Mouse (Mus musculus) ovary, postnatal 14 days (tissue): Measurements from ENCODE around the gene Mfsd11.
"Not testable (repeated sequence)": the region's sequence is repeated elsewhere in the genome, so short reads cannot be mapped to it uniquely, and the experiment has no call there.

Experiments
- DNase-seq: peaks from one replicate; pipeline ENCODE4 v3.0.0; 2022; ENCODE audit warnings: low spot score

Gene Mfsd11

GRCm38 (mm10) chr11:116881440-116881839 is 29.2 kb downstream of the Mfsd11 start:
- DNase-seq: no peak

GRCm38 (mm10) chr11:116882446-116882845 is 30.2 kb downstream of the Mfsd11 start:
- no peak for DNase-seq

GRCm38 (mm10) chr11:116884061-116884460 is 31.8 kb downstream of the Mfsd11 start:
- DNase-seq: no peak

GRCm38 (mm10) chr11:116885275-116886151 is 33.3 kb downstream of the Mfsd11 start:
- peak; percentile 72 for DNase-seq

- no peak for DNase-seq
Observed at GRCm38 (mm10) chr11:116887136-116887535, 34.9 kb downstream of the Mfsd11 start.

GRCm38 (mm10) chr11:116893532-116894442 is 41.5 kb downstream of the Mfsd11 start:
- no peak for DNase-seq

- no peak for DNase-seq
Observed at GRCm38 (mm10) chr11:116895402-116895801, 43.2 kb downstream of the Mfsd11 start.

GRCm38 (mm10) chr11:116899247-116899646 is 47.0 kb downstream of the Mfsd11 start:
- no peak for DNase-seq

- not testable (repeated sequence) for DNase-seq
Observed at GRCm38 (mm10) chr11:116902588-116902987, 50.3 kb downstream of the Mfsd11 start.

GRCm38 (mm10) chr11:116905741-116906456 is 53.7 kb downstream of the Mfsd11 start:
- DNase-seq: no peak

GRCm38 (mm10) chr11:116913573-116913972 is 61.3 kb downstream of the Mfsd11 start:
- no peak for DNase-seq

- DNase-seq: no peak
Observed at GRCm38 (mm10) chr11:116914267-116914885, 62.1 kb downstream of the Mfsd11 start.

GRCm38 (mm10) chr11:116915241-116915640 is 63.0 kb downstream of the Mfsd11 start:
- DNase-seq: no peak

GRCm38 (mm10) chr11:116917361-116917760 is 65.1 kb downstream of the Mfsd11 start:
- no peak for DNase-seq

- DNase-seq: peak; percentile 85
Observed at GRCm38 (mm10) chr11:116918323-116919185, 66.3 kb downstream of the Mfsd11 start, which contains the start of gene Mgat5b. Gene Mgat5b, plus strand, starts transcription at chr11:116918863.

- DNase-seq: no peak
Observed at GRCm38 (mm10) chr11:116919186-116920020, 67.2 kb downstream of the Mfsd11 start.

- DNase-seq: no peak
Observed at GRCm38 (mm10) chr11:116920746-116921145, 68.5 kb downstream of the Mfsd11 start.

- DNase-seq: no peak
Observed at GRCm38 (mm10) chr11:116922058-116922457, 69.8 kb downstream of the Mfsd11 start.
